30 mouse cellular contexts compared by ENCODE assay signal in the genomic region with DNA sequence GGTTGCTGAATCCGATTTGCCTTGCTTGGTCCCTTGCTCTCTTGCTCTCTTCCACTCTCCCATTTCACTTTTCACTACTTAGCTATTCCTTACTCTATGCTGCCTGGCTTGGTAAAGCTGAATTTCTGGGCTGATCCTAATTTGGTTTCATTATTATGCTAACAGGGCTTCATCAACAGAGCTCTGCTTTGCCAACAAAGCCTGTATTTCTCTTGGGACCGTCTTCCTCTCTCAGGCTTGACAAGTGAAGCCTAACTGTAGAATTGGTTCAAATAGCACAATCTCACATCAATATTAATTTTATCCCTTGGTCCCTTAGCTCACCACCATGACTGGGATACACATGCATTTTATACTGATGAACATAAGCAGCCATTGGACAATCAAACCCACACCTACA. TPM values are rescaled to one million over a fixed set of nuclear protein-coding genes. Genes with fewer than 3 reads are reported as not detected.
"Had no signal": no experiment of that assay in that cellular context is flagged by ENCODE, and none has a peak within 500 bp of the region (broad histone marks: within the 10 kb centered on the region; RNA-seq: fewer than 3 reads in every experiment).

No protein-coding gene starts in this region.

- DNase-seq: kidney, adult 11 months; kidney, adult 8-10 months; kidney, postnatal 14 days; kidney, postnatal 4 days; layer of hippocampus, adult 9-11 months; liver; lung, adult 18-20 months; lung, postnatal 10 days; lung, postnatal 36 days; right cerebral cortex, adult 18-20 months; right cerebral cortex, postnatal 14 days; right cerebral cortex, postnatal 4 days; thymus, adult 2 months; thymus, postnatal 14 days; thymus, postnatal 4 days had no signal

- H3K9ac ChIP-seq: kidney, embryonic 15.5 days; limb, embryonic 13.5 days; liver, embryonic 12.5 days; liver, embryonic 15.5 days; lung, embryonic 15.5 days; neural tube, embryonic 12.5 days; neural tube, embryonic 15.5 days had no signal

- ATAC-seq: liver, embryonic 12.5 days had no signal

- H3K4me2 ChIP-seq: kidney, embryonic 15.5 days; limb, embryonic 13.5 days; liver, embryonic 12.5 days; liver, embryonic 15.5 days; lung, embryonic 15.5 days; neural tube, embryonic 12.5 days; neural tube, embryonic 15.5 days had no signal

- H3K4me1 ChIP-seq: liver, embryonic 12.5 days; liver, embryonic 15.5 days had no signal

- H3K27ac ChIP-seq: kidney, embryonic 15.5 days; layer of hippocampus, adult 2 months; limb, embryonic 10.5 days; limb, embryonic 13.5 days; liver, embryonic 12.5 days; liver, embryonic 15.5 days; lung, embryonic 15.5 days; neural tube, embryonic 12.5 days; neural tube, embryonic 15.5 days; stomach, postnatal 0 days had no signal

- H3K4me3 ChIP-seq: kidney, embryonic 15.5 days; layer of hippocampus, adult 2 months; limb, embryonic 10.5 days; limb, embryonic 13.5 days; liver, embryonic 12.5 days; liver, embryonic 15.5 days; lung, embryonic 15.5 days; neural tube, embryonic 12.5 days; neural tube, embryonic 15.5 days had no signal

- H3K9me3 ChIP-seq: kidney, embryonic 15.5 days; limb, embryonic 10.5 days; limb, embryonic 13.5 days; liver, embryonic 12.5 days; liver, embryonic 15.5 days; lung, embryonic 15.5 days; neural tube, embryonic 12.5 days; neural tube, embryonic 15.5 days had no signal

- H3K36me3 ChIP-seq: kidney, embryonic 15.5 days; limb, embryonic 10.5 days; limb, embryonic 13.5 days; liver, embryonic 12.5 days; liver, embryonic 15.5 days; lung, embryonic 15.5 days; neural tube, embryonic 12.5 days; neural tube, embryonic 15.5 days had no signal

RNA-seq across cellular contexts. Expression of gene Duoxa1, which starts 2.0 kb away (rescaled TPM):
- total RNA-seq: layer of hippocampus, adult 2 months; layer of hippocampus, postnatal 25 days; left cerebral cortex, postnatal 25 days; megakaryocyte progenitor cell, adult 5-6 weeks had no signal
- polyA plus RNA-seq: liver, embryonic 12.5 days; liver, embryonic 15.5 days; neural tube, embryonic 12.5 days had no signal

RNA-seq across cellular contexts. Expression of gene Duox1, which starts 3.9 kb away (rescaled TPM):
- total RNA-seq: layer of hippocampus, adult 2 months; layer of hippocampus, postnatal 25 days; left cerebral cortex, adult 18-20 months; megakaryocyte progenitor cell, adult 5-6 weeks had no signal
- polyA plus RNA-seq: liver, embryonic 12.5 days; liver, embryonic 15.5 days had no signal

RNA-seq across cellular contexts. Expression of gene Duoxa2, which starts 12.9 kb away (rescaled TPM):
- total RNA-seq: layer of hippocampus, adult 2 months; layer of hippocampus, postnatal 25 days; left cerebral cortex, adult 18-20 months; left cerebral cortex, postnatal 25 days; megakaryocyte progenitor cell, adult 5-6 weeks had no signal
- polyA plus RNA-seq: kidney, embryonic 15.5 days; limb, embryonic 10.5 days; liver, embryonic 12.5 days; liver, embryonic 15.5 days; lung, embryonic 15.5 days; neural tube, embryonic 12.5 days; stomach, embryonic 14.5 days had no signal

RNA-seq across cellular contexts. Expression of gene Duox2, which starts 13.3 kb away (rescaled TPM):
- total RNA-seq: left cerebral cortex, adult 18-20 months; megakaryocyte progenitor cell, adult 5-6 weeks had no signal
- polyA plus RNA-seq: limb, embryonic 10.5 days; liver, embryonic 12.5 days; liver, embryonic 15.5 days had no signal
